Mouse (Mus musculus): ENCODE data around the gene Naalad2. TPM values are rescaled to one million over a fixed set of nuclear protein-coding genes. Genes with fewer than 3 reads are reported as not detected.
"Not testable (repeated sequence)": the region's sequence is repeated elsewhere in the genome, so short reads cannot be mapped to it uniquely, and the experiment has no call there.

Gene Naalad2
- 2.8 and 3.0 TPM in 2 replicates for polyA plus RNA-seq (2015; fragmentation: Nextera tagmentation; extraction: Ambion mirVana)

- H3K4me1 ChIP-seq; ATAC-seq (ENCODE audit: extremely low read depth, insufficient number of reproducible peaks, low FRiP score, low TSS enrichment); H3K27ac ChIP-seq (replicated peaks); H3K9me3 ChIP-seq; H3K36me3 ChIP-seq; H3K27me3 ChIP-seq (replicated peaks); H3K4me3 ChIP-seq; H3K4me2 ChIP-seq; H3K9ac ChIP-seq: not testable (repeated sequence)
- 68% methylated on average over 2 of the region's 2 CpGs for WGBS
These were observed at the start of gene Naalad2 for GRCm38 (mm10) chr9:18402895-18403294. TSS of gene Naalad2 (minus strand) at chr9:18402995.

- ATAC-seq (ENCODE audit: extremely low read depth, insufficient number of reproducible peaks, low FRiP score, low TSS enrichment) = no peak
- Histone ChIP-seq H3K9ac (no peak overlapping the region), H3K27me3 (replicated peaks) (no peaks in the 10 kb centered on the region), H3K4me1 (peaks cover 3% of the 10 kb centered on the region; the same call in 1 of the 2 replicates), H3K36me3 (no peaks in the 10 kb centered on the region), H3K4me2 (no peak overlapping the region), H3K9me3 (no peaks in the 10 kb centered on the region), H3K4me3 (no peak overlapping the region), H3K27ac (replicated peaks) (no peak overlapping the region)
- 57% methylated on average over 10 of the region's 10 CpGs for WGBS
These were observed 28.9 kb upstream of the Naalad2 start for GRCm38 (mm10) chr9:18431687-18432086.

GRCm38 (mm10) chr9:18430354-18430753, 27.6 kb upstream of the Naalad2 start, which contains the start of gene Mbd3l2:
TSS of gene Mbd3l2 (plus strand) at chr9:18430654.
- ATAC-seq (ENCODE audit: extremely low read depth, insufficient number of reproducible peaks, low FRiP score, low TSS enrichment) = no peak
- H3K27me3 ChIP-seq (replicated peaks) = no peaks in the 10 kb centered on the region

GRCm38 (mm10) chr9:18412371-18412770, 9.6 kb upstream of the Naalad2 start:
- H3K9ac ChIP-seq; H3K36me3 ChIP-seq; H3K27ac ChIP-seq (replicated peaks); ATAC-seq (ENCODE audit: extremely low read depth, insufficient number of reproducible peaks, low FRiP score, low TSS enrichment); H3K9me3 ChIP-seq; H3K4me2 ChIP-seq; H3K4me3 ChIP-seq; H3K4me1 ChIP-seq; H3K27me3 ChIP-seq (replicated peaks): not testable (repeated sequence)
- WGBS = 78% methylated on average over 4 of the region's 4 CpGs

More at GRCm38 (mm10) chr9:18430354-18430753, 27.6 kb upstream of the Naalad2 start, which contains the start of gene Mbd3l2:
- Histone ChIP-seq H3K4me1 (peaks cover 3% of the 10 kb centered on the region; the same call in 1 of the 2 replicates), H3K27ac (replicated peaks) (no peak within 1 kb of the TSS), H3K9me3 (no peaks in the 10 kb centered on the region), H3K36me3 (no peaks in the 10 kb centered on the region), H3K4me2 (no peak within 1 kb of the TSS), H3K9ac (no peak within 1 kb of the TSS), H3K4me3 (no peak within 1 kb of the TSS)

GRCm38 (mm10) chr9:18404118-18404517, 1.3 kb upstream of the Naalad2 start, which contains the start of gene Ubtfl1:
TSS of gene Ubtfl1 (plus strand) at chr9:18404418.
- ATAC-seq (ENCODE audit: extremely low read depth, insufficient number of reproducible peaks, low FRiP score, low TSS enrichment) = no peak
- 60% methylated on average over 1 of the region's 1 CpGs for WGBS
- Histone ChIP-seq H3K4me3 (no peak within 1 kb of the TSS), H3K36me3 (no peaks in the 10 kb centered on the region), H3K27ac (replicated peaks) (no peak within 1 kb of the TSS), H3K4me2 (no peak within 1 kb of the TSS), H3K9ac (no peak within 1 kb of the TSS), H3K9me3 (no peaks in the 10 kb centered on the region), H3K4me1 (no peaks in the 10 kb centered on the region), H3K27me3 (replicated peaks) (no peaks in the 10 kb centered on the region)

GRCm38 (mm10) chr9:18399629-18400028, 3.2 kb downstream of the Naalad2 start:
- H3K9ac ChIP-seq = no peak overlapping the region
- no peaks in the 10 kb centered on the region for H3K27me3 ChIP-seq (replicated peaks)
- H3K4me1 ChIP-seq = no peaks in the 10 kb centered on the region
- H3K4me2 ChIP-seq = no peak overlapping the region
- no peaks in the 10 kb centered on the region for H3K36me3 ChIP-seq
- H3K4me3 ChIP-seq = no peak overlapping the region
- ATAC-seq (ENCODE audit: extremely low read depth, insufficient number of reproducible peaks, low FRiP score, low TSS enrichment) = no peak
- WGBS = 78% methylated on average over 1 of the region's 1 CpGs
- H3K27ac ChIP-seq (replicated peaks) = no peak overlapping the region
- no peaks in the 10 kb centered on the region for H3K9me3 ChIP-seq

- no peaks in the 10 kb centered on the region for H3K36me3 ChIP-seq
- H3K9me3 ChIP-seq = no peaks in the 10 kb centered on the region
- H3K27me3 ChIP-seq (replicated peaks) = no peaks in the 10 kb centered on the region
- peaks cover 5% of the 10 kb centered on the region; the same call in 1 of the 2 replicates for H3K4me1 ChIP-seq
- 16% methylated on average over 6 of the region's 6 CpGs for WGBS
- H3K4me3 ChIP-seq = peak overlapping the region; percentile 36
- H3K4me2 ChIP-seq = peak overlapping the region; percentile 55
- no peak for ATAC-seq (ENCODE audit: extremely low read depth, insufficient number of reproducible peaks, low FRiP score, low TSS enrichment)
- H3K27ac ChIP-seq (replicated peaks) = 0 out of 2 replicates have a peak overlapping the region, but pooled peaks have one; percentile 1
- peak overlapping the region; percentile 69 for H3K9ac ChIP-seq
These were observed 17.0 kb downstream of the Naalad2 start for GRCm38 (mm10) chr9:18385782-18386181.

- H3K36me3 ChIP-seq, H3K4me1 ChIP-seq, H3K4me3 ChIP-seq: not testable (repeated sequence)
These were observed 29.8 kb downstream of the Naalad2 start for GRCm38 (mm10) chr9:18373026-18373425.

GRCm38 (mm10) chr9:18319990-18320389, 82.8 kb downstream of the Naalad2 start:
- Histone ChIP-seq H3K9ac (no peak overlapping the region), H3K4me2 (no peak overlapping the region), H3K4me1 (no peaks in the 10 kb centered on the region), H3K27ac (replicated peaks) (no peak overlapping the region), H3K36me3 (peaks cover 45% of the 10 kb centered on the region), H3K27me3 (replicated peaks) (no peaks in the 10 kb centered on the region), H3K4me3 (no peak overlapping the region), H3K9me3 (no peaks in the 10 kb centered on the region)
- 78% methylated on average over 3 of the region's 3 CpGs for WGBS
- no peak for ATAC-seq (ENCODE audit: extremely low read depth, insufficient number of reproducible peaks, low FRiP score, low TSS enrichment)

More at GRCm38 (mm10) chr9:18373026-18373425, 29.8 kb downstream of the Naalad2 start:
- 68% methylated on average over 1 of the region's 1 CpGs for WGBS
- H3K9me3 ChIP-seq; H3K27me3 ChIP-seq (replicated peaks); ATAC-seq (ENCODE audit: extremely low read depth, insufficient number of reproducible peaks, low FRiP score, low TSS enrichment); H3K4me2 ChIP-seq; H3K27ac ChIP-seq (replicated peaks); H3K9ac ChIP-seq: not testable (repeated sequence)

- Histone ChIP-seq H3K27me3 (replicated peaks) (no peaks in the 10 kb centered on the region), H3K4me3 (no peak overlapping the region), H3K4me1 (peaks cover 11% of the 10 kb centered on the region), H3K9me3 (no peaks in the 10 kb centered on the region), H3K4me2 (no peak overlapping the region), H3K36me3 (peaks cover 68% of the 10 kb centered on the region), H3K27ac (replicated peaks) (no peak overlapping the region), H3K9ac (no peak overlapping the region)
- ATAC-seq (ENCODE audit: extremely low read depth, insufficient number of reproducible peaks, low FRiP score, low TSS enrichment) = no peak
- WGBS = 75% methylated on average over 6 of the region's 6 CpGs
These were observed 104.5 kb downstream of the Naalad2 start for GRCm38 (mm10) chr9:18298301-18298700.

- Histone ChIP-seq H3K4me3 (peak overlapping the region; percentile 89), H3K27ac (replicated peaks) (no peak overlapping the region), H3K36me3 (peaks cover 20% of the 10 kb centered on the region), H3K9ac (peak overlapping the region; percentile 97), H3K9me3 (no peaks in the 10 kb centered on the region), H3K27me3 (replicated peaks) (no peaks in the 10 kb centered on the region), H3K4me2 (peak overlapping the region; percentile 79), H3K4me1 (peaks cover 16% of the 10 kb centered on the region)
- no peak for ATAC-seq (ENCODE audit: extremely low read depth, insufficient number of reproducible peaks, low FRiP score, low TSS enrichment)
- WGBS = 43% methylated on average over 6 of the region's 6 CpGs
These were observed 109.6 kb downstream of the Naalad2 start for GRCm38 (mm10) chr9:18293026-18293781.
